Mouse (Mus musculus) hematopoietic stem cell, adult 5-6 weeks (primary cell): ENCODE results near the gene Thada. TPM values are rescaled to one million over a fixed set of nuclear protein-coding genes. Genes with fewer than 3 reads are reported as not detected.
"Not testable (repeated sequence)": the region's sequence is repeated elsewhere in the genome, so short reads cannot be mapped to it uniquely, and the experiment has no call there.

Source experiments
- ATAC-seq, 2 experiments: fragments of 125-278 bp in 1 of 2; replicated peaks in 1 of 2; 2 replicates each; pipeline ENCODE4 v1.8.0; 2016 to 2017; ENCODE audit warnings: inconsistent platforms in 2 of 2, mild to moderate bottlenecking in 2 of 2, moderate number of reproducible peaks in 2 of 2, low read depth in 1 of 2, moderate TSS enrichment in 1 of 2; ENCODE audit not compliant: low FRiP score in 2 of 2, poor library complexity in 2 of 2, severe bottlenecking in 2 of 2, insufficient read depth in 1 of 2, low TSS enrichment in 1 of 2
- total RNA-seq: library from RNA; stranded (forward); fragments of 172-1452, 232-1000 nt; gene quantifications from 2 replicates; pipeline ENCODE4 v1.2.3, GENCODE M21; 2017

Thada gene
- total RNA-seq, 1 experiment from 2014 or later: 29.8 TPM

- no peak for ATAC-seq
Measured at GRCm38 (mm10) chr17:84334241-84335014, 131.6 kb downstream of the Thada start.

DNA sequence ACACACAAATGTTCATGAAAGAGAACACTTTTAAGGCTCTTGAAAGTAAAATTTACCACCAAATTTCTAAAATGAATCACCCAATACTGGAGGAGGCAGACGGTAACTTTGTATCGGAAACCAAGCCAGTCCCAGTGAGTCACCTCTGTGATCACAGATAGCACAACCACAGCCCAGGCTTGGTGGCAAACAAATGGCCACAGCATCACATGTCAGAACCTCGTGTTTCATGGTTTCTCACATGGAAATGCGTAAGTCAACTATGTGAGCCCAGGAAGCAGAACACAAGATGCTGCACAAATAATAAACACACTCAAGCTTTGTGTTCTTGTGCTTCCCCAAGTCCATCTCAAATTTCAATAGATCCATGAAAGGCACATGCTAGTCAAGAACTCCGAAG lies 133.1 kb downstream of the Thada start:
- no peak for ATAC-seq

DNA sequence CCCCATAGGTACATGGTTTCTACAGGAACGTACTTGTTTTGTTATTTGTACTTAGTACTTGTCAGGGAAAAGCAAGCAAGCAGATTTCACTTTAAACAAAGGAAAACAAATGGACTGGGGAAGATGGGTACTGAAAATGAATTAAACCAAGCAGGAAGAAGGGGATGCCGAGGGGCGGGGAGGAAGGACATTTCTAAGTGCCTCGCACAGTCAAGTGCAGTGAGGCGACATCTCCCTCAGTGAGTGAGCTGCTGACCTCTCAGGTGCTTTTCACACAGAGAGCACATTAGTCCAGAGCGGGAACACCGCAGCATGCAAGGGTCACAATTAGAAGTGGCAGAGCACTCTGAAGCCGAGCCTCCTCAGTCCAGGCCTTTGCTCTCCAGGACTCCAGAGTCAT lies 135.0 kb downstream of the Thada start:
- no peak for ATAC-seq

- ATAC-seq: no peak
Measured at GRCm38 (mm10) chr17:84330506-84330905, 135.5 kb downstream of the Thada start.

- no peak for ATAC-seq
Measured at GRCm38 (mm10) chr17:84329906-84330470, 136.0 kb downstream of the Thada start.

DNA sequence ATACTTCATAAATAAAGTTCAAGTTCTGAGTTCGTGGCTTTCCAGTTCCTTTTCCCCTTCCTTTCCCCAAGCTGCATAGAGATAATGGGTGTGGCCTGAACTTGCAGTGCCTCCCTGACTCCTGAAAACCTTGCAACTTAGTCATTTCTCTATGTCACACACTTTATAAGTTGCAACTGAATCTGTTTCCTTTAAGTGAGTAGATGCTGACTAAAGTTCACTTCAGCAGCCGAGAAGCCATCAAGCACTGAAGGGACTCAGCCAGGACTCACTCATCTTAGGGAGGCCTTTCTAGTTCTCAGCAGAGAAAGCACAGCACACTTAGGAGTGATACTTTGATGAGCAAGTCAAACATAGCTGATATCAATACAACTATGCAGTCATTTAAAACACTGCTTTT lies 137.5 kb downstream of the Thada start:
- no peak for ATAC-seq

GRCm38 (mm10) chr17:84327051-84327925 lies 138.7 kb downstream of the Thada start:
- no peak for ATAC-seq

- no peak for ATAC-seq
Measured at GRCm38 (mm10) chr17:84322176-84322575, 143.8 kb downstream of the Thada start.

GRCm38 (mm10) chr17:84321351-84321750 lies 144.7 kb downstream of the Thada start:
- no peak for ATAC-seq

DNA sequence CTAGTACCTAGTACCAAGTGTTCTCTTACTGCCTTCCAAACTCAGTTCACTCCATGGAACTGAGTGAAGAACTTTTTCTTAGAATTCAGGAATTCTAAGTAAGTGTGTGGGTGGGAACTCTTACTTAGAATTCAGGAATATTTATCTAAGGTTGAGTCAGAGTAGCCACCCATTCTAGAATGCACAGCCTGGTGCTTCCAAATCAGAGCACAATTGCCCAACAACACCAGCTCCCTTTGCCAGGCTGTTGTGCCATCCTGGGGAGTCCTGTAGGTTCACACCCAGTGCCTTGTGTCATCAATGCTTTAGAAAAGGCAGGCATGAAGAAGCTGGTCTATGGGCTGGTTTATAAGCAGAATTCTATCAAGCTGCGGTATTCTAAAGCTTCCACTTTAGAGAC lies 145.4 kb downstream of the Thada start:
- ATAC-seq: no peak

DNA sequence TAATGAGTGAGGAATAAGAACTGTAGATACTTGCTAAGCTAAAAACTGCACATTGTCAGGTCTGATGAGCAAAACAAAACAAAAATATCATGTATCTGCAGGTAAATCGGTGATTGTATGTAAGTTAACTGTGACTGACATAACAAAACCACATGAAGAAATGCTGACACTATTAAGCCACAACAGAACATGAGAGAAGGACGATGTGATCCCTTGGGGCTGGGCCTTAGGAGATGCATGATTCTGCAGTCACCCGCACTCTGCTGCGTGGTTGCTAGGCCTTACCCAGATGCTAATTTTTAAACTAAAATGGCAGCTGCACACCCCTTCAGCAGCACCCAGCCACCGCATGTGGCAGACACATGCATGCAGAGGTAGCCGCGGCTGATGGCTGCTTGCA lies 151.7 kb downstream of the Thada start:
- no peak for ATAC-seq

DNA sequence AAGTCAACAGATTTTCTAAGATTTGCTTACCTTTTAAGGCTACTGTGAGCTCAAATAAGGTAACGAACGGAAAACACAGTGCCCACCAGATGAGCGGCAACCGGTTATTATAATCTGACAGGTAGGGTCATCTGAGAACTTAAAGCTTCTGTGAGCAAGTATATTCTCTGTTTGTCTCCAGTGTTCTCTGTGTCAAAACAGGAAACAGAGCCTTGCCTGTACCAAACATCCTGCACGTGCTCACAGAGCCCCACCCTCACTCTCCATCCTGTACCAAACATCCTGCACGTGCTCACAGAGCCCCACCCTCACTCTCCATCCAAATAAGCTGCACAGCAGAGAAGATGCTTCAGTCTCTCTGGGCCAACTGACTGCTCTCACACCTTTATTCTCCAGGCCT lies 152.5 kb downstream of the Thada start:
- ATAC-seq: no peak

DNA sequence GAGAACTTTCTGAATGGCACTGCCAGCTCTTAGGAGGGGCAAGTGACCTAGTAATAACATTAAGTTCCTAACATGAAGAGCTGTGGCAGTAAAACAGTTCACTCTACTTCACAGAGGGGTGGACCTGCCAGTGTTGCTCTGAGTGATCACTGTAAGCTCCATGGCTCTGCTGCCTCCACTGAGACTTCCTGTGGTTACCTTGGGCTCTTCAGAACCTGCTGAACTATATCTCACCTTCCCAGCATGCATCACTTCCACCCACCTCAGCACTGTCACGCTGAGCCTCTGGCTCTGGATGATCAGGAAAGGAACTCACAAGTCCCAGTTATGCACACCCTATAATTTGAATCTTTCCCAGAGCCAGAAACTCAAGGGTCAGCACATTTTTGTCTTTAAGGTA lies 159.9 kb downstream of the Thada start:
- ATAC-seq: no peak

- ATAC-seq: no peak
Measured at GRCm38 (mm10) chr17:84305074-84305473, 160.9 kb downstream of the Thada start.

DNA sequence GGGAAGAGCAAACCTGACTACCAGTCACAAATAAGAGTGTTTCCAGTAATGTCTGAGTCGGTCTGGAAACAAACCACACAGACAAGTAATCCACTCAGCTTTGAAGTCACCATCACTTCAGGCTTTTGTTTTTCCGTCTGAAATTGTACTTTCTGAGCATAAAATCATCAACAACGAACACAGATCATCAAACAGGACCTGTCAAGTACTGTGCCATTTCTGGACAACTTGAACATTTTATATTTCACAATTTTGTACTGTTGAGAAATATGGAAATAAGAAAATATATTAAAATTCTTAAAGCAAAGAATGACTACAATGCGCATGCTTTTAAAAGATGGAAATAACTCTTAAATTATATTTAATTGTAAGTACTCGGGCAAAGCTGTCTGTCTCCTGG lies 161.9 kb downstream of the Thada start:
- no peak for ATAC-seq

GRCm38 (mm10) chr17:84297976-84298375 lies 168.0 kb downstream of the Thada start:
- no peak for ATAC-seq

DNA sequence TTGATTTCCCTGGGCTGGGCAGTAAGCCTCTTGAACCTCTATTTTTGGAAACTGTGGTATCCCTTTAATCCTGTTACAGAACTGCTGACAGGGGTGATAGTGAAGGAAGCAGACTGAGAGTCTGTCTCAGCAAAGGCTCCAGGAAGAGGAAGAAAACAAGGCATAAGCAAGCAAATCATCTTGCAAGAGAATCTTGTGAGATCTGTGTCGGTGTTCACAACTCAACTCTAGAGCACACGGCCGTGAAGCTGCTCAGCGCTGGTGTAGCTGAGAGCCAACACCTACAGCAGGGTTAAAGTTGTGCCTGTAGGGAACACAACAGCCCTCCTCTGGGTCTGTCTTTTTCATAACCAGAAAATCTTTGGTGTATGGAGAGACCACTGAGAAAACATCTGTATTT lies 172.8 kb downstream of the Thada start:
- no peak for ATAC-seq

DNA sequence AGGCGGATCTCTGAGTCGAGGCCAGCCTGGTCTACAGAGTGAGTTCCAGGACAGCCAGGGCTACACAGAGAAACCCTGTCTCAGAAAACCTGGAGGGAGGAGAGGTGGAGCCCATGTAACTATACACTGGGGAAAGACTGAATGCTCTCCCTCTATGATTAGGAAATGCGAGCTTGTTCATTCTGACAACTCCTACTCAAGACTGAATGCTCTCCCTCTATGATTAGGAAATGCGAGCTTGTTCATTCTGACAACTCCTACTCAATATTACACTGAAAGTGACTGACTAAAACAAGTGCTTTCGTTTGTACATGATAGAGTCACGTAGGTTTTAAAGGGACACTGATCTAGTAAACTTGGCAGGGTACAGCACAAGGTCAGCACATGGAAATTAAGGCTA lies 174.8 kb downstream of the Thada start:
- not testable (repeated sequence) for ATAC-seq
